Mouse (Mus musculus): ENCODE results near the gene Sh3d19.

The Sh3d19 gene

GRCm38 (mm10) chr3:86028658-86029375 lies 57.9 kb downstream of the Sh3d19 start:
- DNase-seq (ENCODE audit: low spot score), result no peak

- no peak for DNase-seq (ENCODE audit: low spot score)
These were observed 59.7 kb downstream of the Sh3d19 start for GRCm38 (mm10) chr3:86030566-86030965.

GRCm38 (mm10) chr3:86033455-86034090 lies 62.7 kb downstream of the Sh3d19 start:
- no peak for DNase-seq (ENCODE audit: low spot score)

- DNase-seq (ENCODE audit: low spot score), result no peak
These were observed 67.1 kb downstream of the Sh3d19 start for GRCm38 (mm10) chr3:86037926-86038484.

- DNase-seq (ENCODE audit: low spot score), result no peak
These were observed 67.7 kb downstream of the Sh3d19 start for GRCm38 (mm10) chr3:86038648-86039047.

GRCm38 (mm10) chr3:86040286-86041201 lies 69.6 kb downstream of the Sh3d19 start:
- no peak for DNase-seq (ENCODE audit: low spot score)

GRCm38 (mm10) chr3:86047686-86048408 lies 76.9 kb downstream of the Sh3d19 start:
- no peak for DNase-seq (ENCODE audit: low spot score)

GRCm38 (mm10) chr3:86049041-86049440 lies 78.1 kb downstream of the Sh3d19 start:
- no peak for DNase-seq (ENCODE audit: low spot score)

GRCm38 (mm10) chr3:86056678-86057077 lies 85.8 kb downstream of the Sh3d19 start:
- no peak for DNase-seq (ENCODE audit: low spot score)

GRCm38 (mm10) chr3:86057436-86058095 lies 86.7 kb downstream of the Sh3d19 start:
- no peak for DNase-seq (ENCODE audit: low spot score)

- DNase-seq (ENCODE audit: low spot score), result no peak
These were observed 98.8 kb downstream of the Sh3d19 start for GRCm38 (mm10) chr3:86069646-86070250.

GRCm38 (mm10) chr3:86070799-86071198 lies 99.9 kb downstream of the Sh3d19 start:
- no peak for DNase-seq (ENCODE audit: low spot score)

GRCm38 (mm10) chr3:86072066-86072465 lies 101.2 kb downstream of the Sh3d19 start:
- DNase-seq (ENCODE audit: low spot score), result no peak

- no peak for DNase-seq (ENCODE audit: low spot score)
These were observed 102.0 kb downstream of the Sh3d19 start for GRCm38 (mm10) chr3:86072889-86073288.

GRCm38 (mm10) chr3:86075593-86075992 lies 104.7 kb downstream of the Sh3d19 start:
- DNase-seq (ENCODE audit: low spot score), result no peak

GRCm38 (mm10) chr3:86076511-86077283 lies 105.8 kb downstream of the Sh3d19 start:
- no peak for DNase-seq (ENCODE audit: low spot score)

- DNase-seq (ENCODE audit: low spot score), result no peak
These were observed 112.1 kb downstream of the Sh3d19 start for GRCm38 (mm10) chr3:86083051-86083450.

- DNase-seq (ENCODE audit: low spot score), result no peak
These were observed 114.1 kb downstream of the Sh3d19 start for GRCm38 (mm10) chr3:86085001-86085400.

GRCm38 (mm10) chr3:86087872-86088271 lies 117.0 kb downstream of the Sh3d19 start:
- DNase-seq (ENCODE audit: low spot score), result no peak

Measured in T-cell, adult 2 months (primary cell).